Mouse (Mus musculus) hindbrain, embryonic 14.5 days (tissue): ENCODE results near the gene Phox2b. TPM values are rescaled to one million over a fixed set of nuclear protein-coding genes. Genes with fewer than 3 reads are reported as not detected.

Experiments
- ATAC-seq: fragments of 200-750 bp; cut with Nextera tagmentation; 2 replicates; pipeline ENCODE4 v1.8.0; 2017; ENCODE audit warnings: moderate number of reproducible peaks, mild to moderate bottlenecking, moderate TSS enrichment, moderate library complexity; ENCODE audit not compliant: low FRiP score
- DNase-seq: peaks from one replicate; pipeline ENCODE4 v3.0.0-alpha.2; 2015; ENCODE audit warnings: low spot score
- H3K27ac ChIP-seq: fragments of 300-500 bp; sonication (generic); 2 replicates; pipeline ENCODE4 v1.5.1; 2014; ENCODE audit warnings: mild to moderate bottlenecking, moderate library complexity
- H3K27me3 ChIP-seq: fragments of 300-500 bp; sonication (generic); 2 replicates; pipeline ENCODE4 v1.6.1; 2014; ENCODE audit warnings: mild to moderate bottlenecking, low read length, mixed read lengths; ENCODE audit not compliant: control insufficient read depth, insufficient read depth
- H3K36me3 ChIP-seq: fragments of 300-500 bp; sonication (generic); replicated peaks from 2 replicates; pipeline ENCODE4 v1.6.1; 2014; ENCODE audit not compliant: control insufficient read depth, insufficient read depth
- H3K4me1 ChIP-seq: fragments of 300-500 bp; sonication (generic); replicated peaks from 2 replicates; pipeline ENCODE4 v1.6.1; 2014; ENCODE audit warnings: antibody characterized with exemption, low read length, mixed read lengths; ENCODE audit not compliant: control insufficient read depth, insufficient read depth
- H3K4me2 ChIP-seq: fragments of 300-500 bp; sonication (generic); replicated peaks from 2 replicates; pipeline ENCODE4 v1.6.1; 2014; ENCODE audit warnings: mild to moderate bottlenecking, moderate library complexity
- H3K4me3 ChIP-seq: fragments of 300-500 bp; sonication (generic); replicated peaks from 2 replicates; pipeline ENCODE4 v1.5.1; 2014; ENCODE audit warnings: mild to moderate bottlenecking, low read length
- H3K9ac ChIP-seq: fragments of 300-500 bp; sonication (generic); 2 replicates; pipeline ENCODE4 v1.6.1; 2014
- H3K9me3 ChIP-seq: fragments of 300-500 bp; sonication (generic); 2 replicates; pipeline ENCODE4 v1.6.1; 2016; ENCODE audit warnings: low read length; ENCODE audit not compliant: control insufficient read depth
- WGBS: fragments of 180-500 bp; shearing (Covaris S2); extraction: QIAGEN DNeasy Blood & Tissue Kit; methylation state at CpG from one replicate; pipeline ENCODE4 v1.1.7; 2014; 5-methylcytosine and 5-hydroxymethylcytosine counted together
- polyA plus RNA-seq: library from polyadenylated mRNA; unstranded; fragments of >200 nt; fragmentation: Nextera tagmentation; extraction: Ambion mirVana; gene quantifications from 2 replicates; pipeline ENCODE4 v1.2.1, GENCODE M21; 2014

Phox2b gene
- polyA plus RNA-seq, 1 experiment from 2014 or later = 27.3 TPM

DNA sequence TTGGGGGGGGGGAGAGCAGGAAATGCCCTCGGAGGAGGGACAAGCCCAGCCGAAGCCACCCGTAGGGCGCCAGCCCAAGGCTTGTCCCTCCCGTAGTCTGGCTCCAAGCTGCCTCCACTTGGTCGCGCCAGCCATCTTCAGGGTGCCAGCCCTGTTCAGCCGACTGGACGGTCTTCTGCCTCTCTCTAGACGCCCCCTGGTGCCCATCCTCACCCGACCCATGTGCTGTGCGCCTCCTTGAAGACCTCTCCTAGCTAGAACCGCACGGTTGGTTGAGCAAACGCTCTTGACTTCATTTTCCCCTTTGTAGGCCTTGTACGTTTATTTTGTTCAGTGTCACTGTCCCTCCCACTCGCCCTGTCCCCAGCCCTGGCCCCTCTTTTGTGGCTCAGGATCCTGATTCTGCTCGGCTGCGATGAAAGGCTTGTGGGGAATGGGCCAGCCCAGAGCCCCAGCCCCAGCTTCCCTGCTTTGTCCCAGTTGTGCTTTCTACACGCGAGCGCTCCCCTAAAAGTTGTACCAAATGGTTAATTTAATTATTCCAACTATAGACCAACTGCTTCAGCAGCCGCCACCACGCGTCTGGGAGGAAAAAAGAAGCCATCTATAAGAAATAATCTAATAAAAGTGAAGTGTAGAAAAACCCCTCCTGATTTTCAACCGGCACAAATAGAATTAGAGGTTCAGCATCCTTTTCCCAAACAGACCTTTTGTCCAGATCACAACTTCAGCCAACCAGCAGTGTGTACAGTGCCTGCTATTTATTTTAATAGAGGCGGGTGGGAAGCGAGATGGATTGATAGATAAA is 2.9 kb upstream of the Phox2b start:
- Histone ChIP-seq H3K9ac (no peak overlapping the region), H3K4me2 (no peak overlapping the region), H3K4me3 (no peak overlapping the region), H3K27me3 (peaks cover 82% of the 10 kb centered on the region), H3K4me1 (no peaks in the 10 kb centered on the region), H3K9me3 (no peaks in the 10 kb centered on the region), H3K36me3 (no peaks in the 10 kb centered on the region), H3K27ac (0 out of 2 replicates have a peak overlapping the region, but pooled peaks have one; percentile 6)
- 2% methylated on average over 28 of the region's 28 CpGs for WGBS
- ATAC-seq (peak; percentile 63), DNase-seq (no peak)

DNA sequence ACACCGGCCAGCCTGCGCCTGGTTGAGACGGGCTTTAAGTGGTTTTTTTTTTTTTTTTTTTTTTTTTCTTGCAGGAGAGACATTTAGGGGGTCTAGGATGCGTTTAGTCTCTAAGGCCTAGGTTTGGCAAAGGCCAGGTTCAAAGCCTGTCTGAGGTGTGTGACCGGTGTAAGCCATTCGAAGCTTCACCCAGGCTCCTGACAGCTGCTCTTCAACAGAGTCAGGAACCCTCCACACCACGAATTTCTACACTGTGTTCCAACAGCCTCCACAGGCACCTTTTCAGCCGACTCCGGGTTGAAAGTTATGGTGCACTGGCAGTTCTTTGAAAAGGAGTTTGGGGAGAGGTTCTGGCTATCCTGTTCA is 2.3 kb upstream of the Phox2b start:
- H3K9ac ChIP-seq = no peak overlapping the region
- WGBS = 2% methylated on average over 9 of the region's 9 CpGs
- no peak overlapping the region for H3K4me3 ChIP-seq
- H3K9me3 ChIP-seq = no peaks in the 10 kb centered on the region
- peak overlapping the region; percentile 63; the same call in 1 of the 2 replicates for H3K27ac ChIP-seq
- H3K27me3 ChIP-seq = peaks cover 86% of the 10 kb centered on the region
- no peaks in the 10 kb centered on the region for H3K36me3 ChIP-seq
- no peak overlapping the region for H3K4me2 ChIP-seq
- DNase-seq (no peak), ATAC-seq (0 out of 2 replicates have a peak, but pooled peaks have one; percentile 14)
- no peaks in the 10 kb centered on the region for H3K4me1 ChIP-seq

DNA sequence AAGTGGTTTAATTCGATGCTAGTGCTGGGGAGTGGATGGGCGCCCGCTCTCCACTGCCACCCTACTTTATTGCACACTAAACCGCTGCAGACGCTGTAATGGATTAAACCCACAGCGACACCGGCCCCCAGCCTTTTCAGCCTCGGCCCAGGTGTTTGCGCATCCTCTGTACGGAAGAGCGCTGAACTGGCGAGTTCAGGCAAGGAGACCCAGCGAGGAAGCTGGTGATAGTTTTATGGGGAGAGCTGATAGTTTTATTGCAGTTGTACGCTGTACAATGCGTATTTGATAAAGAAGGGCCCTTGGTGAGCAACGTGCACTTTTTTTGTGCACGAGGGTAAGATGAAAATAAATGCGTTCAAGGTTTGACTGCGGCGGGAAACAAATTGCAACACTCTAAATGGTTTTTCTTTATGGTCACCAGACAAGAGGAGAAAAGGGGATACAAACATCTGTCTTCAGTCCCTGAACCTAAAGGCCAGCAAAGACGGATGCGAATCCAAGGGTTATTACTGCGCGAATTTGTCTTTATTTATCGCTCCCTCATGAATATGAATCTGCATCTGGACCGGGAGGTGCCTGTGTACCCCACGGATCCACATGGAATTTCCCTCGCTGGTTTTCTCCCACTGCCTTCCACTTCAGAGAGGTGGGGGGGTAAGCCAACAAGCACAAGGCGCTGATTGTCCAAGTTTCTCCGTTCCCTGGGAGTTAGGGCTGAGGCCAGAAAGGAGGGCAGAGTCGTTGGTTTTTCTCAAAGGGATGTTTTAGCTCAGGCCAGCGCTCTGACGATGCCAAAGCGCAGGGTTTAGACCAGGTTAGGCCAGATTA is 1.7 kb upstream of the Phox2b start:
- H3K4me3 ChIP-seq = 0 out of 2 replicates have a peak overlapping the region, but pooled peaks have one; percentile 1
- DNase-seq = no peak

DNA sequence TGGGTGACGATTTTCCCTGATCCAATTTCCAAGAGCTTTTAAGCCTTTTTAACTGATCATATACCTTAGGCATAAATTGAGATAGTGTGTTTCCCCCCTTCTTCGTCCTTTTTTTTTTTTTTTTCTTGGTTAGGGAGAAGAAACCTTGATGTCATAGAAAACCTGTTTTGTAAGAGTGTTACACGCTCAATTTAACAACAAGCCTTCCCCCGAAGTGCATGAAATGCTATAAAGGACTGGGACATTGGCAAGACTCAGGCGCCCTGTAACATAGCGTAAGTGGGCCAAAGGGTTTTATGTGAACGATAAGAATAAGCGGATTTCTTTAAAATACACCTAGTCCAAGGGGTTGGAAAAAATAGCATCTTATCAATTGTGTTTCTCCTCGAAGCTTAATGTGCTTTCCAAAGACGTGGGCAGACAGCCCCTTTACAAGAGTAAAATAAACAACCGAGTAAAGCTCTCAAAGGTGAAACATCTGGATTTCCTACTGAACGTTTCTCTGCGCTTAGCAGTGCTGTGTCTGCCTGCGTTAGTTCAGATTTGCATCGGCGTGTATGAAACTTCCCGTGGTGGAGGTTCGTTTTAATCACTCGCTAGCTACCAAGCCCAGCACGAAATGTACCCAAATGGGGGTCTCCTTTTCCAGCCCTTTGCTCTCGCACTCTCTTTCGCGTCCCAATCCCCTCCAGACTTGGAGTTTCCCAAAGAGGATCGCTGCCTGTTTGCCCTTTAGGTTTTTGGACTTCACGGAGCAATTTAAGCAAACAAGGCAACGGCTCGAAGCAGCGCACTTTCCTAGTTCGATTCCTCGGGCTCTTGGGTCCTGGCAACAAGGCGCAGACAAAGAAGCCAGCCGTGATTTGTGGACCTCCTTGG is 531 bp upstream of the Phox2b start:
- 1% methylated on average over 32 of the region's 32 CpGs for WGBS
- 0 out of 2 replicates have a peak overlapping the region, but pooled peaks have one; percentile 28 for H3K4me3 ChIP-seq
- DNase-seq (peak; percentile 64), ATAC-seq (no peak)
- no peaks in the 10 kb centered on the region for H3K36me3 ChIP-seq
- no peaks in the 10 kb centered on the region for H3K4me1 ChIP-seq
- H3K4me2 ChIP-seq = peak overlapping the region; percentile 3; the same call in 1 of the 2 replicates
- peak overlapping the region; percentile 28 for H3K9ac ChIP-seq
- peaks cover 94% of the 10 kb centered on the region for H3K27me3 ChIP-seq
- H3K27ac ChIP-seq = peak overlapping the region; percentile 63
- H3K9me3 ChIP-seq = no peaks in the 10 kb centered on the region

More for the DNA sequence above, 1.7 kb upstream of the Phox2b start:
- H3K4me1 ChIP-seq = no peaks in the 10 kb centered on the region
- H3K4me2 ChIP-seq = no peak overlapping the region
- H3K9me3 ChIP-seq = no peaks in the 10 kb centered on the region
- H3K27ac ChIP-seq = peak overlapping the region; percentile 63
- no peak for ATAC-seq
- H3K36me3 ChIP-seq = no peaks in the 10 kb centered on the region
- no peak overlapping the region for H3K9ac ChIP-seq
- WGBS = under 1% methylated on average over 34 of the region's 34 CpGs
- H3K27me3 ChIP-seq = peaks cover 88% of the 10 kb centered on the region

DNA sequence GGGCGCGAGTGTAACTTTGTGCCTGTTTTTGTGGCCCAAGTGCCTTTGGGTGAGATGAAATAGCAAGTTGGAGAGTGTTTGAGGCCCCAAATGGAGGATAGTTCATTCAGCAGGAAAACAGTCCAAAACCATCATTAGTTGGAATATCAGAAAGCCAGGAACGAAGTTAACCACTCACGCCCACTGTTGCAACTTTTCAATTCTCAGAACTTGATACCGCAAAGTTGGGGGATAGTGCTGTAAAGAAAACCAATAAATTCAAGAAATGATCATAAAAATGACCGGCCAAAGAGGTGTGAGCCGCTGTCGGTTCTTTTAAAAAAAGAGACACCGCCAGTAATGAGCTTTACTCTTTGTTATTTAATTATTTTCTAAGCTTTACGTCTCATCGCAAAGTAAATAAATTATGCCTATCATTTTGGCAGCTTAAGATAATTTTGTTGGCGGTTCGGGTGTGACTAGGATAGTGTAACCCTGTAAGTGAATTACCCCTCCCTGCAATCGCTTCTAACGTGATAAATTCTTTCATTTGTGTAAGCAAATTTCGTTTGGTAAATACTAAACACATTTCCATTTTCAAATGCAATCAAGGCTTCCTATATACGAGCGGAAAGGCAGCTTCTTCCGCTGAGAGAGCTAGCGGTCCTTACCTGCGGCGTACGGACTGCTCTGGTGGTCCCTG is 909 bp downstream of the Phox2b start:
- 2% methylated on average over 23 of the region's 23 CpGs for WGBS
- H3K9ac ChIP-seq = peak overlapping the region; percentile 18; the same call in 1 of the 2 replicates

DNA sequence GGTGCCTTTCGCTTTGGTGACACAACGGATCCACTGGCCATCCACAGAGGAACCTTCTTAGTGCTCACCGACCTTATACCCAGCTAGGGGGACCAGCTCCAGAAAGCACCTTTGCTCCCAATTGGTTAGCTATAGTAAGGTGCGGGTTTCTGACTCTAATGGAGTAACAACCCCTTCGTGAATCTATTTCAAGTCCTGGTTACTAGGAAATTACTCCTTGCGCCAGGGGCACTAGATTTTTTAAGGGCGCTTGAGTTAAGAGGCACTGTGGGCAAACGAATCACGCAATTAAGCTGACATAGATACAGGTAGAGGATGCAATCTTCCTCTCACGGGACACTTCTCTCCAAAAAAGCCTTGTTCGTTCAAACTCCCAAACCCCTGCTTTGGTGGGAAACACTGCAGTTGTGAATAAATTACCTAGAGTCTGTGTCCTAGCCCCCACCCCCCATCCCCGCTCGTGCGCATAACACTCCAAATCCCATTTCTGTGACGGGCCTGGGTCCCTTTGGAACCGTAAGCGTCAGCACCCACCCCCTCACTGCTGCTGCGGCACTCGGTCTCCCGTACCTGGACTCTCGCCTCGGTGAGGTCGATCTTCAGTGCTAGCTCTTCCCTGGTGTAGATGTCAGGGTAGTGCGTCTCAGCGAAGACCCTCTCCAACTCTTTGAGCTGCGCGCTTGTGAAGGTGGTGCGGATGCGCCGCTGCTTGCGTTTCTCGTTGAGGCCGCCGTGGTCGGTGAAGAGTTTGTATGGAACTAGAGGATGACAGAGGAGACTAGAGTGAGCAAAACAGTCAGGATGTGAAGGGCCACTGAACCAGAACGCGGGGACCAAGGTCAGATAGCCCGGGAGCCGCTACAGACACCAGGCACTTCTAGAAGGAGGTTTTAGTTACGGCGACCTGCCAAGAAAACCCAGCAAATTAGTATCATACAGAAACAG is 1.7 kb downstream of the Phox2b start:
- no peak for DNase-seq
- Histone ChIP-seq H3K36me3 (no peaks in the 10 kb centered on the region), H3K4me1 (no peaks in the 10 kb centered on the region), H3K4me3 (peak overlapping the region; percentile 28), H3K9me3 (no peaks in the 10 kb centered on the region), H3K27me3 (peaks cover 94% of the 10 kb centered on the region), H3K4me2 (no peak overlapping the region), H3K27ac (peak overlapping the region; percentile 65), H3K9ac (peak overlapping the region; percentile 18)
- 1% methylated on average over 41 of the region's 41 CpGs for WGBS
- no peak for ATAC-seq

More for the DNA sequence above, 909 bp downstream of the Phox2b start:
- ATAC-seq (no peak), DNase-seq (peak; percentile 55)
- Histone ChIP-seq H3K36me3 (no peaks in the 10 kb centered on the region), H3K27me3 (peaks cover 94% of the 10 kb centered on the region), H3K4me2 (no peak overlapping the region), H3K9me3 (no peaks in the 10 kb centered on the region), H3K4me1 (no peaks in the 10 kb centered on the region), H3K4me3 (peak overlapping the region; percentile 28), H3K27ac (peak overlapping the region; percentile 65)

DNA sequence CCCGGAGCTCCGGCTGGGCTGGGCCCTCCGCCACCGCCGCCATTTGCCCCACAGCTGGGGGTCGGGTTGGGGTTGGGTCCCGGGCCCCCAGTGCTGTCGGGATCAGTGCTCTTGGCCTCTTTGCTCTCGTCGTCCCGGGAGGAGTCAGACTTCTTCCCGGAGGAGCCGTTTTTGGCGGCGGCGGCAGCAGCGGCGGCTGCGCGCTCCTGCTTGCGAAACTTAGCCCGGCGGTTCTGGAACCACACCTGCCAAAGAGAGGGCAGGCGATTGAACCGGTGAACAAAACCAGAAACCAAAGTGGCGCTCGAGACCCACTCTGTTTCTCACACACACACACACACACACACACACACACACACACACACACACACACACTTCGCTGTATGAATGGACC is 2.7 kb downstream of the Phox2b start:
- H3K9ac ChIP-seq = peak overlapping the region; percentile 32
- H3K4me3 ChIP-seq = peak overlapping the region; percentile 28
- no peak for DNase-seq
- under 1% methylated on average over 22 of the region's 28 CpGs for WGBS
- peak overlapping the region; percentile 39 for H3K4me2 ChIP-seq
- no peaks in the 10 kb centered on the region for H3K9me3 ChIP-seq
- H3K27me3 ChIP-seq = peaks cover 94% of the 10 kb centered on the region
- H3K36me3 ChIP-seq = no peaks in the 10 kb centered on the region
- no peak for ATAC-seq
- H3K4me1 ChIP-seq = no peaks in the 10 kb centered on the region
- H3K27ac ChIP-seq = peak overlapping the region; percentile 60
